Mouse (Mus musculus) intestine, postnatal 0 days (tissue): ENCODE results near the gene Cetn2. TPM values are rescaled to one million over a fixed set of nuclear protein-coding genes. Genes with fewer than 3 reads are reported as not detected.

Source experiments
- ATAC-seq: fragments of 200-750 bp; cut with Nextera tagmentation; 2 replicates; pipeline ENCODE4 v1.8.0; 2017; ENCODE audit warnings: mild to moderate bottlenecking, moderate TSS enrichment, moderate library complexity
- H3K27ac ChIP-seq: fragments of 300-500 bp; sonication (generic); 2 replicates; pipeline ENCODE4 v1.5.1; 2014; ENCODE audit warnings: mild to moderate bottlenecking, low read depth, low read length, moderate library complexity
- H3K27me3 ChIP-seq: fragments of 300-500 bp; sonication (generic); replicated peaks from 2 replicates; pipeline ENCODE4 v1.6.1; 2014; ENCODE audit warnings: low read length, mixed read lengths; ENCODE audit not compliant: control insufficient read depth, insufficient read depth
- H3K36me3 ChIP-seq: fragments of 300-500 bp; sonication (generic); 2 replicates; pipeline ENCODE4 v1.6.1; 2014; ENCODE audit warnings: mild to moderate bottlenecking, moderate library complexity; ENCODE audit not compliant: control insufficient read depth, insufficient read depth
- H3K4me1 ChIP-seq: fragments of 300-500 bp; sonication (generic); replicated peaks from 2 replicates; pipeline ENCODE4 v1.6.1; 2014; ENCODE audit warnings: antibody characterized with exemption, low read length, mixed read lengths; ENCODE audit not compliant: control insufficient read depth, insufficient read depth
- H3K4me2 ChIP-seq: fragments of 300-500 bp; sonication (generic); replicated peaks from 2 replicates; pipeline ENCODE4 v1.6.1; 2014; ENCODE audit warnings: low read depth, mild to moderate bottlenecking, moderate library complexity
- H3K4me3 ChIP-seq: fragments of 300-500 bp; sonication (generic); 2 replicates; pipeline ENCODE4 v1.5.1; 2014; ENCODE audit warnings: low read depth, low read length
- H3K9ac ChIP-seq: fragments of 300-500 bp; sonication (generic); 2 replicates; pipeline ENCODE4 v1.6.1; 2014; ENCODE audit warnings: mild to moderate bottlenecking, low read depth, low read length
- H3K9me3 ChIP-seq: fragments of 300-500 bp; sonication (generic); 2 replicates; pipeline ENCODE4 v1.6.1; 2016; ENCODE audit warnings: mixed run types; ENCODE audit not compliant: control insufficient read depth
- CTCF ChIP-seq: sonication (generic); IDR thresholded peaks from 2 replicates; pipeline ENCODE4 v1.5.1; 2016; ENCODE audit warnings: low read depth, mild to moderate bottlenecking, control low read depth, antibody characterized with exemption, moderate library complexity
- WGBS: fragments of 180-500 bp; shearing (Covaris S2); extraction: QIAGEN DNeasy Blood & Tissue Kit; methylation state at CpG from one replicate; pipeline ENCODE4 v1.1.7; 2014; 5-methylcytosine and 5-hydroxymethylcytosine counted together
- polyA plus RNA-seq: library from polyadenylated mRNA; unstranded; fragments of >200 nt; fragmentation: Nextera tagmentation; extraction: Ambion mirVana; gene quantifications from 2 replicates; pipeline ENCODE4 v1.2.1, GENCODE M21; 2015

Cetn2 gene
- polyA plus RNA-seq, 1 experiment from 2014 or later: 35.9 TPM

- ATAC-seq: no peak
- WGBS: 54% methylated on average over 2 of the region's 2 CpGs
These were observed 3.2 kb upstream of the Cetn2 start for GRCm38 (mm10) chrX:72921391-72921790.

GRCm38 (mm10) chrX:72918682-72919059 lies 460 bp upstream of the Cetn2 start:
- H3K4me3 ChIP-seq: peak overlapping the region; percentile 55
- H3K9me3 ChIP-seq: no peaks in the 10 kb centered on the region
- peak overlapping the region; percentile 46 for H3K27ac ChIP-seq
- H3K4me2 ChIP-seq: peak overlapping the region; percentile 68
- H3K36me3 ChIP-seq: no peaks in the 10 kb centered on the region
- no peaks in the 10 kb centered on the region for H3K27me3 ChIP-seq
- no peaks in the 10 kb centered on the region for H3K4me1 ChIP-seq
- 0 out of 2 replicates have a peak overlapping the region, but pooled peaks have one; percentile 46 for H3K9ac ChIP-seq
- no peak for TF ChIP-seq CTCF
- WGBS: 15% methylated on average over 6 of the region's 6 CpGs
- ATAC-seq: no peak; the same call in 1 of the 2 replicates

More at GRCm38 (mm10) chrX:72921391-72921790, 3.2 kb upstream of the Cetn2 start:
- H3K9me3 ChIP-seq: no peaks in the 10 kb centered on the region
- H3K36me3 ChIP-seq: no peaks in the 10 kb centered on the region
- no peak overlapping the region for H3K4me3 ChIP-seq
- no peak for TF ChIP-seq CTCF
- no peak overlapping the region for H3K9ac ChIP-seq
- no peaks in the 10 kb centered on the region for H3K4me1 ChIP-seq
- H3K27me3 ChIP-seq: no peaks in the 10 kb centered on the region
- H3K27ac ChIP-seq: no peak overlapping the region
- no peak overlapping the region for H3K4me2 ChIP-seq

GRCm38 (mm10) chrX:72911611-72912010 lies 6.6 kb downstream of the Cetn2 start:
- Histone ChIP-seq H3K4me2 (no peak overlapping the region), H3K9me3 (no peaks in the 10 kb centered on the region), H3K27me3 (no peaks in the 10 kb centered on the region), H3K27ac (no peak overlapping the region), H3K4me3 (no peak overlapping the region), H3K36me3 (no peaks in the 10 kb centered on the region), H3K4me1 (no peaks in the 10 kb centered on the region), H3K9ac (no peak overlapping the region)
- WGBS: 100% methylated on average over 1 of the region's 1 CpGs
- no peak for ATAC-seq
- TF ChIP-seq CTCF: no peak

DNA sequence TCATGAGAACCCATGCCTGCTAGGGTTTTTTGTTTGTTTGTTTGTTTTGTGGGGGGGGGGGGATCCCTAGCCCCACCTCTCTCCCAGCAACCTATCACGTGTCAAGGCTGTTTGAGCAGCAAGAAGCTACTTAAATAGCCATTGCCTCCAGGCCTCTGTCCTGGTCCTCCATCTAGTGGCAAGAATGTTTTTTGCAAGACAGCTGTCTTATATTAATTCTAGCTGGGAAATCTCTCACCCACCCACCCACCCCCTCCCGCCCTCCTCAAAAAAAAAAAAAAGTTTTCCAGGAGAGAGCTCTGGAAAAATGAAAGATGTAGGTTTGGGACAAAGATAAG lies 9.8 kb downstream of the Cetn2 start:
- H3K36me3 ChIP-seq: no peaks in the 10 kb centered on the region
- H3K9me3 ChIP-seq: no peaks in the 10 kb centered on the region
- 0 out of 2 replicates have a peak, but pooled peaks have one; percentile 60 for ATAC-seq
- TF ChIP-seq CTCF: peak; percentile 67
- no peaks in the 10 kb centered on the region for H3K27me3 ChIP-seq
- 18% methylated on average over 2 of the region's 2 CpGs for WGBS
- no peak overlapping the region for H3K27ac ChIP-seq
- H3K4me1 ChIP-seq: no peaks in the 10 kb centered on the region
- no peak overlapping the region for H3K4me2 ChIP-seq
- no peak overlapping the region for H3K9ac ChIP-seq
- H3K4me3 ChIP-seq: no peak overlapping the region

DNA sequence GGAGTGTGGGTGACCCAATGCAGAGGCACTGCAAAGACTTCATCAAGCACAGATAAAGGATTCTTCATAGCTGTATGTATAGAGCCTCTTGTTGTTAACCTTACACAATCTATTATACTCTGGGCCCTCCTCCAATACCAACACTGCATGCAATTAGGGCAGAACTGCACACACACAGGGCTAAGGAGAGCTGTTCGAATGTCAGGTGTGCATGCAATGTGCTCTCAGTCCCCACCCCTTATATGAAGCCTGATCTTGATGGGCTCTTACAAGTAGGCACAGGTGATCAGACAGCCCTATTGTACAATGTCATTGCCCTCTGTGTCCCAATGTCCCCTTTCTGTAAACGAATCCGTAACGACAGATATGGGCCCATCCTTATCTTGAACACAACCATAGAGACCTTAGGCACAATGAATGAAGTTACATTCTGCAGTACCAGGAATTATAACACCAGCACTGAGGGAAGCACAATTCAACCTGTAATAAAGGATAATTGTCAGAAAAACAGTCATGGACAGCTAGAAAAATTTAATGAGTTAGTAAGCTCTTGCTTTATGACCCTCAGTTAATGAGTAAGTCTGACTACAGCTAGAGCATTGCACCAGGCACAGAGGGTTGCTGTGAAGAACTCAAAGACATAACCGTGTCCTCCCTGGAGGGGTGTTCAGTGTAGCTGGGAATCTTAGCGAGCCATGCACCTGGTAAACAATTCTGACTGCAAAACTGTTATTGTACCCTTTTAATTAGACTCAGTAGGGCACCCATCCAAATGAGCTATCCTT lies 10.4 kb downstream of the Cetn2 start:
- no peaks in the 10 kb centered on the region for H3K36me3 ChIP-seq
- H3K9me3 ChIP-seq: no peaks in the 10 kb centered on the region
- no peaks in the 10 kb centered on the region for H3K27me3 ChIP-seq
- H3K9ac ChIP-seq: no peak overlapping the region
- no peak overlapping the region for H3K4me2 ChIP-seq
- H3K4me3 ChIP-seq: no peak overlapping the region
- peak; percentile 70 for ATAC-seq
- 56% methylated on average over 6 of the region's 6 CpGs for WGBS
- TF ChIP-seq CTCF: no peak
- H3K27ac ChIP-seq: no peak overlapping the region
- no peaks in the 10 kb centered on the region for H3K4me1 ChIP-seq

DNA sequence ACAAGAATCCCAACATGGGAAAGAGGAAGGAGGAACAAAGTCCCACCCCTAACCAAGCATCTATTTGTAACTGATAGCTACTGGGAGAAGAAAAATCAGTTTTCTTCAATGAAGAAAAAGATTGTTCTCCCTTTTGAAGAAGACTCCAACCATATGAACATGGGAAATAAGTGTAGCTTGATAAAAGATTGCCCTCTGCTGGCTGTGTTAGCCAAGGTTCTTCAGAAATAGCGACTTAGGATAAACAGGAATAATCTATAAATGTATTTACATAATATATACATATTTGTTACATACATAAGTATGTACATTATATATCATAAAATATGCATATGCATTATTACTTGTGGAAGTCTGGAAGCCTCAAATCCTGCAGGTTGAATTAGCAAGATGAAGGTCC lies 15.7 kb downstream of the Cetn2 start:
- ATAC-seq: no peak
- 34% methylated on average over 1 of the region's 1 CpGs for WGBS
- TF ChIP-seq CTCF: peak; percentile 36; the same call in 1 of the 2 replicates
- Histone ChIP-seq H3K27ac (no peak overlapping the region), H3K4me2 (no peak overlapping the region), H3K36me3 (no peaks in the 10 kb centered on the region), H3K4me3 (no peak overlapping the region), H3K27me3 (no peaks in the 10 kb centered on the region), H3K4me1 (no peaks in the 10 kb centered on the region), H3K9me3 (no peaks in the 10 kb centered on the region), H3K9ac (no peak overlapping the region)
